Mouse (Mus musculus) thymus, adult 18-20 months (tissue): ENCODE results near the gene Suclg2.
"Not testable (repeated sequence)": the region's sequence is repeated elsewhere in the genome, so short reads cannot be mapped to it uniquely, and the experiment has no call there.

Experiments
- DNase-seq, 2 experiments: peaks; one replicate each; pipeline ENCODE4 v3.0.0; 2022; ENCODE audit warnings: mixed read lengths in 2 of 2

Gene Suclg2

DNA sequence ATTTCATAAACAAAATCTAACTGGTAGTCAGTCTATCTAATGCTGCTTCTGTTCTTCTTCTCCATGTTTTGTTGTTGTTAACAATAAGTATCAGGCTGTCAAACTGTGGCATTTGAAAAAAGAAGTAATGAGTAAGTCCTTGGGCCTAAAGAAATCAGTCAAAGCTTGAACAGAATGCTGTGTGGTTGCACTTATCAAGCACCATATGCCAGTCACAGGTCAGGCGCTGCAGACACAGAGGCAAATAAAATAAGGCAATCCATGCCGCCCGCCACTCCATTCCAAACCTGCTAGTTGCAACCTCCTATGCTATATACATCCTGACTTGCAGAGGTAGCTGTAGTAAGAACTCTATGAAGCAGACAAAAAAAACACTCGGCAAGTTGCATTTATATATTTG, 100.2 kb downstream of the Suclg2 start:
- DNase-seq = no peak

DNA sequence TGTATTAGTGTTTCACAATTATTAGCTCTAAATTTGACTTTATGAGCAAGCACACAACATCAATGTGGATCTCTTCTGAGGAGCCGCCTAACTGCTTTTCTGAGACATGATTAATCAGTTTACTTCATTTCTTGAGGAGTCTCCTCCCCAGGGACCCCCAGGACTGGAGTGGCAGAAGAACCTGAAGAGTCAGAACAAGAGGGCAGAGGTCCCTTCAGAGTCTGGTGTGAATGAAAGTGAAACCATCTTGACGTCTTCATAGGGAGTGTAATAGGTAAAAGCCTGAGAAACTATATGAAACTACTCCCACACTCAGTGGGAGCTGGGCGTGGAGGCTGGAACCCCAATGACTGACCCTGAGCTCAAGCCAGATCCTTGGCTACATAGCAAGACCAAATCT, 105.4 kb downstream of the Suclg2 start:
- no peak for DNase-seq

DNA sequence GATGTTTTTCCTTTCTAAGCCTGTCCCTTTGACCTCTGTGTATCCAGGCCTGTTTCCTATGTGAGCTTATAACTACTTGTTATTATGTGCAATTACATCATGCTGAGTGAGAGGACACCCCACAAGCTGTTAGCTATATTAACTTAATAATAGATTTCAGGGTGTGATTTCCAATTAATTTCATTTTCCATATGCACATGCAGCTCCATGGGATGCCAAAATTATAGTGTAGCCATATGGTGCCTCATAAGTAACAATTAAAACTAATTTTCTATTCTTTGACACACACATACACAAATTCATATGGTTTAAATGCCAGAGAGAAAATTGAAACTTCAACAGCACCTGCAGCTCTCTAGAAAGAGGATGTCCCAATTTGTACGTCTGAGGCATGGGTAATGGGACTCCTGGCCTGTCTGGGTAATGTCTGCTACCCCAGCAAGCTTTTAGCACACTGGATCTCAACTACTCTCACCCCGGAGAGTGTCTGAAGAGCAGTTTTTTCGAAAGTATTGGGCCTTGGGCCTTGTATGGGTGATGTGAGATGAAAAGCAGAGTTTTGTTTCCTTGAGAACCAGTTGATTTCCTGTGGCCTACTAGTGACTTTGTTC, 106.1 kb downstream of the Suclg2 start:
- no peak for DNase-seq

GRCm38 (mm10) chr6:95611059-95611458, 107.5 kb downstream of the Suclg2 start:
- DNase-seq = no peak

GRCm38 (mm10) chr6:95608123-95608522, 110.5 kb downstream of the Suclg2 start:
- no peak for DNase-seq

- not testable (repeated sequence) for DNase-seq
Measured at GRCm38 (mm10) chr6:95600731-95601130, 117.9 kb downstream of the Suclg2 start.

- no peak for DNase-seq
Measured at GRCm38 (mm10) chr6:95596766-95597750, 121.5 kb downstream of the Suclg2 start.

DNA sequence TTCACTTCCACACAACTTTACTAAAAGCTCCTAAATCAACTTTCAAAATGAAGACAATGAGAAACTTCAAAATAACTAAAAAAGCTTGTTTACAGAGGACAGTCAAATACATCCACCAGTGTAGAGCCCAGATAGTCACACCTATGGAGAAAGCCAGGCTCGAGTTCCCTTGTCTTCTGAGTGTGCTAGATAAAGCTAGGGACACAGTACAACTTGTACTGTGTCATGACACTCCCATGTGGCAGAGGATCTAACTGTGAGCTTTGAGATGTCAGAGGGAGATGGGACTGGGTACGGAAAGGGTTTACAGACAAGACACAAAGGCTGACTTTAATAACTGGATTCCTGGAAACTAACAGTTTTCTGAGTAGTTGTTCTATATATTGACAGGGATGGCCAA, 122.7 kb downstream of the Suclg2 start:
- DNase-seq = no peak

DNA sequence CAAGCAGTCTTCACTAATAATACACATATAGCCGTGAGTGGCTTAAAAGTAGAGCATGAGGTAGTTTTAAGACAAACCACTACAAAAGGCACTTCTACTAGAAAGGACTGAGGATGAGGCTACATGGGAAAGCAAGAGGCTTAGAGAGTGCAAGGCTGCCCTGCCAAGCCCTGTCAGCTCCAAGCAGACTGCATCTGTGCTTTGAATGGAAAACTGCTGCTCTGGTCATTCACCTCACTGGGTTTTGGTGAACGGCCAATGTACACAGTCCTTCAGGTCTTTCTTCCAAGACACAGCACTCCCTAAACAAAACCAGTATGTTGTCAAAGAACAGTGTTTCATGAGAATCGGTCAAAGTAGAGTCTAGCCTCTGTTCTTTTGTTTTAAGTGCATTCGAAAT, 124.4 kb downstream of the Suclg2 start:
- DNase-seq = no peak

DNA sequence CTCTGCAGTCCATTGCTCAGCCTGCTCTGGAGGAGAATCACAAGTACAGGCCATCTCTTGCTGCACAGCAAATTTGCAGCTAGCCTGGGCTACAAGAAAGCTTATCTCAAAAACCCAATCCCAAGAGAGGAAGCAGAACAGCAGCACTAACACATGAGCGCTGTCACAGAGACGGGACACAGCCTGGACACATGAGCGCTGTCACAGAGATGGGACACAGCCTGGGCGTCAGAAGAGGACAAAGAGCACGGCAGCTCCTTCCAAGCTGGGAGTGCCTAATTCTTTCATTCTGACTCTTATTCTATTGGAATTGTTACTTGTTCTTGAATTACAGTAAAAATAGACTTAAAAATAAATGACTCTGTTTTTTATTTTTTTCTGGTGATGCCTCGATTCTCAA, 126.2 kb downstream of the Suclg2 start:
- DNase-seq = no peak

- DNase-seq = no peak
Measured at GRCm38 (mm10) chr6:95590463-95590862, 128.1 kb downstream of the Suclg2 start.

- no peak for DNase-seq
Measured at GRCm38 (mm10) chr6:95587108-95587796, 131.3 kb downstream of the Suclg2 start.

GRCm38 (mm10) chr6:95581893-95582292, 136.7 kb downstream of the Suclg2 start:
- DNase-seq = no peak

DNA sequence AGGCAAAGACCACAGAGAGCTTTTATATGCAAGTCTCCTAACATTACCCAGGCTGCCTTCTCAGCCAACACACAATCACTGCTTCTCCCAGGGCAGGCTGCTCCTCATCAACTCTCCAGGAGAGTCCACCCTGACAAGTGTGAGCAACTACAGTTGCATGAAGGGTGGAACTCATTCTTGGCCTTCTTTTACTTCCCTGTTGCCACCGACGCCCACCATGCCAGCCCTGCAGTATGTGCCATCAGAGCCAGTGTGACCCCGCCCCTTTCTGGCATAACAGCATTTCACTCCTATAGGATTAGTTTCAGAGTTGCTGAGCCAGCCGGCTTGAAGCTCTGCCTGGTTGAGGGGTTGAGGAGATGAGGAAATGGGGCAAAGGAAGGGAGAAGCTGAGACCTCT, 138.8 kb downstream of the Suclg2 start:
- no peak for DNase-seq

DNA sequence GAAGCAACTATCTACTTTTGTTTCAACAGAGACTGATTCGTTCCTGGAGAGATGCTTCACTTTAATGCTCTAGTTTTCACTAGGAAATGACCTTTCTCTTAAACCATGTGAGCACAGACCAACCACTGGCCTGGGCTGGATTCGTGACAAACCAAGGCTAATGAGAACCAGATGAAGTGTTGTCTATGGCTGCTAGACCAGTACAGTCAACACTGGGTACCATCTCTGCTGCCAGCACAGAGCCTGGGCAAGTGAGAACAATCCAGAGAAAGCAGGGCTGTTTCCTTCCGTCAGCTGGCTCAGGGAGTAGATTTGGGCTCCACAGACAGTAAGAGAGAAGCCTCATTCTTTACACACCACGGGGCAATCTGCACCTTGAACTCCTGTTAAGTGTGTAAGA, 143.1 kb downstream of the Suclg2 start:
- no peak for DNase-seq

DNA sequence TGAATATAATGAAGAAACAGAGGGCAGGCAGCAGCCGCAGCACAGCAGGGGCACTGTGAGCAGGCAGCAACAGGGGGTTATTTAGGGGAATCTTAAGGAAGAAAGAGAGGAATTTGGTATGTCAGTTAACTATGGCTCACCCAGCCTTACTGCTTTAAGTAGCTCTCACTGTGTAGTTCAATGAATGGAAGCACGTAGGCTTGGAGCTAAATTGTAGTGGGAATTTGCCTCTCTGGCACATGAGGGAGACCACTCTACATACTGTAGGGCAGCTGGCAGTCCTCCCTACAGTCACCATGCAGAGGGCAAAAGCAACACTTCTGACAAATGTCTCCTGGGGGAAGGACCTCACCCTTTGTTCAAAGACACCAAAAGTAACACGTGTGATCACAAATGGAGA, 143.7 kb downstream of the Suclg2 start:
- no peak for DNase-seq

DNA sequence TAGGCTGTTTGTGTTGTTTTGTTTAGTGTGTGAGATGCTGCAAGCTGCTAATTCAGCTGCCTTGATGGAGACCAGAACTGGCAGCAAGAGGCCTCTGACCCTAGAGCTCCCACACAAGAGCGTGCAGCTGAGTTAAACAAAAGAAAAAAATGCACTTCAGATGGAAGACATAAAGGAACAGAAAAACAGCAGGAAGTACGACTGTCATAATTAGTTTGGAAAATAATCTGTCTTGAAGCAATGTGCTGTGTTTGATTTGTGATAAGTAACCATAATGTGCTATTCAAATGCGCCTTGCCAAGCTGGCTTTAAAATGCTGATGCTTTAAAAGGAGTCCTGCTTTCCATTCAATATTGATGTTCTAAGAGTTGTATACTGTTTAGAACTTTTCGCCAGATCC, 144.2 kb downstream of the Suclg2 start:
- no peak for DNase-seq

- DNase-seq = no peak
Measured at GRCm38 (mm10) chr6:95573035-95573759, 145.4 kb downstream of the Suclg2 start.

GRCm38 (mm10) chr6:95571620-95572019, 147.0 kb downstream of the Suclg2 start:
- no peak for DNase-seq

DNA sequence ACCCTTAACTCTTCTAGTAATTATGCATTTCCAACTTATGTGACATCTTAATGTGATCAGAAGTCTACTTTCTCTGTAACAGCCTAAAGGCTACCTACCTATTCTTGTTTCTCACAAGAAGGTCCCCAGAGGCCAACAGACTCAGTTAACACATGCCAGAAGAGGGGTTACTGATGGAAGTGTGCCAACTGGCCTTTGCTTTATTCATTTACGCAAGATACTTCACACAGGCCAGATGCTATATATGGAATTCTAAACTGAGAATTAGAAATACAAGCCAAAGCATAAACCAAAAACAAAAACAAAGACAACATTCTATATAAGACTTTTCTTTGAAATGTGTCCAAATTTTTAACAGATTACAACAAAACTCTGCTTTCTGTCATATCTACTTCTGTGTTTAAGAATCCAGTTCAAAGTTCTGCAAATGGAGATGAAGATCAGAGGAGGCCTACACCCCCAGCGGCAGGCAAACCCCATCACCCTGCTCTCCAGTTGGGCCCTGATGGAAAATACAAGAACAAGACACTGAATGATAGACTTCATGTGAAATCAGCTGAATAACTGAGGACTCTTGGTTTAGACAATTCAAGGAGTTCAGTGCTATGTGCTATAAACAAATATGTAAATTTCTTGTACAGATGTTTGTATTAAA, 155.1 kb downstream of the Suclg2 start:
- DNase-seq = no peak

- DNase-seq = no peak
Measured at GRCm38 (mm10) chr6:95556320-95556719, 162.3 kb downstream of the Suclg2 start.

DNA sequence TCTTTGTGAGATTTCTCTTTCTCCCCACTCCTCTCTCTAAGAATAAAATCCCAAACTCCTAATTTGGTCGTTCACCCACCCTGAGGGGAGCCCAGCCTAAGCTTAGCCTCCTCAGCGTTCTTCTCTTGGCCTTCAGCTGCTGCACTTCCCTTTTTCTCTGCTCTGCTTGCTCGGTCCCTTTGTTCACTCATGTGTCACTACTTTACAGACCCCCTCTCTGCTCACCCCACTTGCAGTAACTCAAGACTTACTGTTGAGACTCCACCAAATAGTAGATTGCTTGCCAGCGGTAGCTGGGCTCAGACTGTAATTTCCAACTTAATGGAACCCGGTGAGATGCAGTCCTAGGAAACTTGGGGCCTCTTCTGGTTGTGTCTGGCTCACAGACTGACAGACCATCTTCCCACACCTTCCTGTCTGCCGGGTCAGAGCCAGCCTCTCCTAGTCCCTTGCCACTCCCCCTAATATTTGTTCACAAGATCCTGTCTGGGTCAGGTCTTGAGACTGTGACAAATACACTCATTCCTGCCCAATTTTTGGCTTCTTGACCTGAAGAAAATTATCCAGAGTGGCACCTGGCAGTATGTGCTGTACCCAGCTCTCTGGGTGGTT, 166.2 kb downstream of the Suclg2 start:
- DNase-seq = no peak
